Mouse (Mus musculus) heart, postnatal 0 days (tissue): ENCODE measurements around the gene Trim27.
A peak's percentile ranks its signal among the peaks of the same experiment; 100 is the strongest.

Source experiments
- CTCF ChIP-seq: IDR thresholded peaks from 2 replicates; pipeline ENCODE4 v1.5.1; 2016; ENCODE audit warnings: antibody characterized with exemption, control low read depth, low read depth
- EP300 ChIP-seq: IDR thresholded peaks from 2 replicates; pipeline ENCODE4 v1.6.1; 2016; ENCODE audit warnings: antibody characterized with exemption, low read depth

DNA sequence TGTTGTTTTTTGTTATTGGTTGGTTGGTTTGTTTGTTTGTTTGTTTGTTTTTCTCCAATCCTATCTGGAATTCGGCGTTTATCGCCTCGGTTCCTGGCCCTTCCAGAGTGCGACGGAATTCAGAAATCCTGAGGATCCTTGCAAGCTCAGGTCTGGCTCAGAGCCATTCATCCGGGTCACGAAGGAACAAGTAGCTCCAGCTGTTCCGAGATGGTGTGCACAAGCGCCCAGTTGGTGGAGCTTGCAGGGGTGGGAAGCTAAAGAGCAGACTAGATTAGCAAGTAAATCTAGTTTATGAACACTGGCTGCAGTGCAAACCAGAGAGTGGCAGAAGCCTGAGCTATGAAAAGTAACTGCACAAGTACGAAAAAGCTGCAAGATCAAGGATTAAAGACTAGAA is 6.2 kb upstream of the Trim27 start:
- TF ChIP-seq CTCF (0 out of 2 replicates have a peak, but pooled peaks have one; percentile 4), EP300 (no peak)
